Mouse (Mus musculus) liver, embryonic 12.5 days (tissue): Measurements from ENCODE around the gene Zfp804b. TPM values are rescaled to one million over a fixed set of nuclear protein-coding genes. Genes with fewer than 3 reads are reported as not detected.
"Not testable (repeated sequence)": the region's sequence is repeated elsewhere in the genome, so short reads cannot be mapped to it uniquely, and the experiment has no call there.

Experiments used
- ATAC-seq: fragments of 200-750 bp; cut with Nextera tagmentation; 2 replicates; pipeline ENCODE4 v1.8.0; 2017; ENCODE audit warnings: moderate number of reproducible peaks, mild to moderate bottlenecking, moderate library complexity
- H3K27ac ChIP-seq: fragments of 300-500 bp; sonication (generic); 2 replicates; pipeline ENCODE4 v1.5.1; 2016; ENCODE audit warnings: mild to moderate bottlenecking
- H3K27me3 ChIP-seq: fragments of 300-500 bp; sonication (generic); replicated peaks from 2 replicates; pipeline ENCODE4 v1.6.1; 2016; ENCODE audit warnings: mild to moderate bottlenecking, moderate library complexity
- H3K36me3 ChIP-seq: fragments of 300-500 bp; sonication (generic); 2 replicates; pipeline ENCODE4 v1.6.1; 2016; ENCODE audit warnings: mild to moderate bottlenecking, moderate library complexity
- H3K4me1 ChIP-seq: fragments of 300-500 bp; sonication (generic); 2 replicates; pipeline ENCODE4 v1.6.1; 2016
- H3K4me2 ChIP-seq: fragments of 300-500 bp; sonication (generic); 2 replicates; pipeline ENCODE4 v1.6.1; 2016; ENCODE audit warnings: mild to moderate bottlenecking, moderate library complexity
- H3K4me3 ChIP-seq: fragments of 300-500 bp; sonication (generic); 2 replicates; pipeline ENCODE4 v1.5.1; 2016; ENCODE audit warnings: mild to moderate bottlenecking, moderate library complexity
- H3K9ac ChIP-seq: fragments of 300-500 bp; sonication (generic); 2 replicates; pipeline ENCODE4 v1.6.1; 2016; ENCODE audit warnings: mild to moderate bottlenecking, moderate library complexity
- H3K9me3 ChIP-seq: fragments of 300-500 bp; sonication (generic); replicated peaks from 2 replicates; pipeline ENCODE4 v1.6.1; 2016; ENCODE audit warnings: mild to moderate bottlenecking, moderate library complexity
- WGBS: fragments of 180-500 bp; shearing (Covaris S2); methylation state at CpG from one replicate; pipeline ENCODE4 v1.1.7; 2016; ENCODE audit not compliant: insufficient replicate concordance; 5-methylcytosine and 5-hydroxymethylcytosine counted together
- polyA plus RNA-seq: library from polyadenylated mRNA; unstranded; fragments of >200 nt; fragmentation: Nextera tagmentation; extraction: Ambion mirVana; gene quantifications from 2 replicates; pipeline ENCODE4 v1.2.1, GENCODE M21; 2016

Gene Zfp804b
- polyA plus RNA-seq = 0.06 TPM in 1 of 2 replicates, not detected in the other

- H3K9ac ChIP-seq = no peak within 1 kb of the TSS
- ATAC-seq = peak; percentile 30; the same call in 1 of the 2 replicates
- under 1% methylated on average over 50 of the region's 50 CpGs for WGBS
- peaks cover 16% of the 10 kb centered on the region for H3K27me3 ChIP-seq
- no peak within 1 kb of the TSS for H3K27ac ChIP-seq
- H3K4me3 ChIP-seq = peak within 1 kb of the TSS; percentile 52
- no peaks in the 10 kb centered on the region for H3K9me3 ChIP-seq
- no peaks in the 10 kb centered on the region for H3K36me3 ChIP-seq
- H3K4me2 ChIP-seq = peak within 1 kb of the TSS; percentile 64
- no peaks in the 10 kb centered on the region for H3K4me1 ChIP-seq
Observed at GRCm38 (mm10) chr5:7344145-7345010, at the start of gene Zfp804b. TSS of gene Zfp804b (minus strand) at chr5:7344756.

- not testable (repeated sequence) for H3K36me3 ChIP-seq, H3K4me3 ChIP-seq, H3K4me2 ChIP-seq, H3K9ac ChIP-seq, H3K4me1 ChIP-seq, H3K9me3 ChIP-seq, H3K27me3 ChIP-seq, ATAC-seq, H3K27ac ChIP-seq
- WGBS = 50% methylated on average over 1 of the region's 1 CpGs
Observed at GRCm38 (mm10) chr5:7364616-7365015, 20.1 kb upstream of the Zfp804b start.

- no peak for ATAC-seq
- H3K4me1 ChIP-seq = no peaks in the 10 kb centered on the region
- no peaks in the 10 kb centered on the region for H3K9me3 ChIP-seq
- H3K4me2 ChIP-seq = peak overlapping the region; percentile 64
- no peaks in the 10 kb centered on the region for H3K36me3 ChIP-seq
- no peak overlapping the region for H3K9ac ChIP-seq
- peaks cover 16% of the 10 kb centered on the region for H3K27me3 ChIP-seq
- H3K4me3 ChIP-seq = peak overlapping the region; percentile 52
- H3K27ac ChIP-seq = no peak overlapping the region
- 3% methylated on average over 11 of the region's 11 CpGs for whole genome bisulfite sequencing
Observed at GRCm38 (mm10) chr5:7345011-7345389, 444 bp upstream of the Zfp804b start.

- H3K27ac ChIP-seq = no peak overlapping the region
- H3K9me3 ChIP-seq = no peaks in the 10 kb centered on the region
- H3K9ac ChIP-seq = no peak overlapping the region
- WGBS = 66% methylated on average over 4 of the region's 4 CpGs
- H3K4me2 ChIP-seq = no peak overlapping the region
- H3K27me3 ChIP-seq = no peaks in the 10 kb centered on the region
- no peaks in the 10 kb centered on the region for H3K36me3 ChIP-seq
- ATAC-seq = no peak
- H3K4me1 ChIP-seq = no peaks in the 10 kb centered on the region
- no peak overlapping the region for H3K4me3 ChIP-seq
Observed at GRCm38 (mm10) chr5:7325594-7325993, 19.0 kb downstream of the Zfp804b start.

GRCm38 (mm10) chr5:7303819-7304218 is 40.7 kb downstream of the Zfp804b start, which contains the start of gene Tex47:
TSS of gene Tex47 (plus strand) at chr5:7304119.
- Histone ChIP-seq H3K36me3 (no peaks in the 10 kb centered on the region), H3K9me3 (no peaks in the 10 kb centered on the region), H3K27ac (no peak within 1 kb of the TSS), H3K4me1 (no peaks in the 10 kb centered on the region), H3K9ac (no peak within 1 kb of the TSS), H3K4me2 (no peak within 1 kb of the TSS), H3K27me3 (no peaks in the 10 kb centered on the region), H3K4me3 (no peak within 1 kb of the TSS)
- no peak for ATAC-seq
- WGBS = 65% methylated on average over 1 of the region's 1 CpGs

GRCm38 (mm10) chr5:7302969-7303368 is 41.6 kb downstream of the Zfp804b start:
- no peak for ATAC-seq
- H3K27me3 ChIP-seq = no peaks in the 10 kb centered on the region
- H3K9me3 ChIP-seq = no peaks in the 10 kb centered on the region
- H3K36me3 ChIP-seq = no peaks in the 10 kb centered on the region
- no peak overlapping the region for H3K4me3 ChIP-seq
- H3K9ac ChIP-seq = no peak overlapping the region
- WGBS = 48% methylated on average over 1 of the region's 1 CpGs
- no peaks in the 10 kb centered on the region for H3K4me1 ChIP-seq
- no peak overlapping the region for H3K4me2 ChIP-seq
- H3K27ac ChIP-seq = no peak overlapping the region

- Histone ChIP-seq H3K4me1 (no peaks in the 10 kb centered on the region), H3K27me3 (no peaks in the 10 kb centered on the region)
- 76% methylated on average over 1 of the region's 1 CpGs for WGBS
Observed at GRCm38 (mm10) chr5:7284336-7284735, 60.2 kb downstream of the Zfp804b start.

GRCm38 (mm10) chr5:7276659-7277455 is 67.7 kb downstream of the Zfp804b start:
- H3K9me3 ChIP-seq = no peaks in the 10 kb centered on the region
- H3K36me3 ChIP-seq = no peaks in the 10 kb centered on the region
- no peak overlapping the region for H3K4me3 ChIP-seq
- no peaks in the 10 kb centered on the region for H3K4me1 ChIP-seq
- no peaks in the 10 kb centered on the region for H3K27me3 ChIP-seq
- no peak overlapping the region for H3K4me2 ChIP-seq
- ATAC-seq = no peak
- WGBS = 61% methylated on average over 7 of the region's 7 CpGs
- H3K27ac ChIP-seq = no peak overlapping the region
- no peak overlapping the region for H3K9ac ChIP-seq

More at GRCm38 (mm10) chr5:7284336-7284735, 60.2 kb downstream of the Zfp804b start:
- Histone ChIP-seq H3K9ac (no peak overlapping the region), H3K36me3 (no peaks in the 10 kb centered on the region), H3K4me3 (no peak overlapping the region), H3K27ac (no peak overlapping the region), H3K4me2 (no peak overlapping the region), H3K9me3 (no peaks in the 10 kb centered on the region)
- ATAC-seq = no peak

GRCm38 (mm10) chr5:7177589-7177988 is 167.0 kb downstream of the Zfp804b start:
- H3K9me3 ChIP-seq = no peaks in the 10 kb centered on the region
- H3K4me2 ChIP-seq = no peak overlapping the region
- no peaks in the 10 kb centered on the region for H3K27me3 ChIP-seq
- H3K27ac ChIP-seq = no peak overlapping the region
- H3K4me3 ChIP-seq = no peak overlapping the region
- H3K4me1 ChIP-seq = no peaks in the 10 kb centered on the region
- H3K9ac ChIP-seq = no peak overlapping the region
- no peak for ATAC-seq
- 84% methylated on average over 9 of the region's 9 CpGs for WGBS
- H3K36me3 ChIP-seq = no peaks in the 10 kb centered on the region

GRCm38 (mm10) chr5:7139658-7140057 is 204.9 kb downstream of the Zfp804b start:
- no peaks in the 10 kb centered on the region for H3K27me3 ChIP-seq
- H3K9me3 ChIP-seq = no peaks in the 10 kb centered on the region
- H3K4me2 ChIP-seq = no peak overlapping the region
- no peaks in the 10 kb centered on the region for H3K36me3 ChIP-seq
- no peak overlapping the region for H3K9ac ChIP-seq
- 65% methylated on average over 3 of the region's 3 CpGs for WGBS
- ATAC-seq = no peak
- H3K27ac ChIP-seq = no peak overlapping the region
- no peaks in the 10 kb centered on the region for H3K4me1 ChIP-seq
- H3K4me3 ChIP-seq = no peak overlapping the region

- no peaks in the 10 kb centered on the region for H3K36me3 ChIP-seq
- H3K27ac ChIP-seq = no peak overlapping the region
- H3K4me2 ChIP-seq = no peak overlapping the region
- no peaks in the 10 kb centered on the region for H3K27me3 ChIP-seq
- no peaks in the 10 kb centered on the region for H3K9me3 ChIP-seq
- ATAC-seq = no peak
- 50% methylated on average over 2 of the region's 2 CpGs for WGBS
- no peaks in the 10 kb centered on the region for H3K4me1 ChIP-seq
- no peak overlapping the region for H3K4me3 ChIP-seq
- no peak overlapping the region for H3K9ac ChIP-seq
Observed at GRCm38 (mm10) chr5:7102387-7102786, 242.2 kb downstream of the Zfp804b start.
